Comparison of ENCODE assay signal across 8 mouse cellular contexts in the genomic region with DNA sequence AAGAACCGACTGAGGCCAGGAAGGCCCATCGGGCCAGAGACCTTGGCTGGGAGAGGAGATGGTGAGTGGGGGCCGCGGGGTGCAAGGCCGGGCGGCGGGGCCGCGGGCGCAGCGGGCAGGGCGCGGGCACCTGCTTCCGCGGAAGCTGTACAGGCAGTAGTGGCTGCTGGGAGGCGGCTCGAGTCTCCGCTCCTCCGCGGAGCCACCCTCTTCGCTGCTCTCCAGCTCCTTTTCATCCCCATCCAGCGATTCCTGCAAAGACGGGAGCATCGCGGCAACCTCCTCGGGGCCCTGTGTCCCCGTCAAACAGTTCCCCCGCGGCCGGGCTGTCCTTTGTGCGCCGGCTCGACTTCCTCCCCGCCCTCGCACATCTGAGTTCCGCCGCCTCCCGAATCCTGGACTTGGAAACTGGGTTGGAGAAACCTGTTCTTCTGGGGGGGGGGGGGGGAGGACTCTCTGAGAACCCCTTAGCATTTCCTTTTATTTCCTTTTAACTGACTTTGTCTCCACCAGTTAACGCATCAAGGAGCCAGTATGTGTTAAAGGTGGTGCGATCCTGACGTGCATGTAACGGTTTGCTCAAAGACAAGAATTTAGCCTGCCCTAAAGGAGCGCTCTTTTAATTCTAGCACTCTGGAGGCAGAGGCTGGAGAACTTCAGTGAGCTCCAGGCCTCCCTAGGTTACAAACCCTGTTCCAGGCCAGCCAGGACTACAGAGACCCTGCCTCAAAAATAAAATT. TPM values are rescaled to one million over a fixed set of nuclear protein-coding genes. Genes with fewer than 3 reads are reported as not detected.
DNase-seq lines count a peak whose midpoint lies in the region; ATAC-seq and TF ChIP-seq lines count a peak whose summit lies in the region.

TSS of gene 5730455P16Rik (minus strand) at position 323 of the 740 bp plus-strand sequence.

- H3K9ac ChIP-seq in hindbrain, postnatal 0 days (replicated peaks; ENCODE audit: low read length), result peak within 1 kb of the TSS; percentile 97

- peak within 1 kb of the TSS; percentile 100 for H3K4me3 ChIP-seq in gastrocnemius, adult 2 months
- peak within 1 kb of the TSS; percentile 94 for H3K4me3 ChIP-seq in hindbrain, postnatal 0 days (ENCODE audit: low read length)
- H3K4me3 ChIP-seq in megakaryocyte, embryonic 14.5 days (replicated peaks), result peak within 1 kb of the TSS; percentile 95

- peak within 1 kb of the TSS; percentile 76 for H3K4me2 ChIP-seq in hindbrain, postnatal 0 days (ENCODE audit: low read depth, low read length)

- intact Hi-C loops in gastrocnemius, adult 2 months (cut with DNase I), result no loop called here

- peak; percentile 11; the same call in 1 of the 2 replicates for TF ChIP-seq CTCF in gastrocnemius, adult 2 months (IDR thresholded peaks at IDR 0.05)
- no peak for TF ChIP-seq CTCF in hindbrain, postnatal 0 days (IDR thresholded peaks at IDR 0.05; ENCODE audit: low read depth)

- WGBS in hindbrain, postnatal 0 days, result 1% methylated on average over 42 of the region's 43 CpGs

- H3K36me3 ChIP-seq in hindbrain, postnatal 0 days (ENCODE audit: insufficient read depth, low read length), result peaks cover 6% of the 10 kb centered on the region
- H3K36me3 ChIP-seq in megakaryocyte, embryonic 14.5 days (replicated peaks; ENCODE audit: low read length), result peaks cover 35% of the 10 kb centered on the region

- peak; percentile 75 for ATAC-seq in common myeloid progenitor, adult 5-6 weeks (replicated peaks; ENCODE audit: low read depth, poor library complexity, severe bottlenecking)
- ATAC-seq in hindbrain, postnatal 0 days, result peak; percentile 91

- no peaks in the 10 kb centered on the region for H3K9me3 ChIP-seq in hindbrain, postnatal 0 days (ENCODE audit: low read length)
- H3K9me3 ChIP-seq in megakaryocyte, embryonic 14.5 days, result no peaks in the 10 kb centered on the region

- peaks cover 6% of the 10 kb centered on the region; the same call in 1 of the 2 replicates for H3K4me1 ChIP-seq in hindbrain, postnatal 0 days (ENCODE audit: insufficient read depth, low read length)
- peaks cover 30% of the 10 kb centered on the region for H3K4me1 ChIP-seq in megakaryocyte, embryonic 14.5 days

- peak within 1 kb of the TSS; percentile 93 for H3K27ac ChIP-seq in gastrocnemius, adult 2 months
- peak within 1 kb of the TSS; percentile 94 for H3K27ac ChIP-seq in hindbrain, postnatal 0 days

- H3K27me3 ChIP-seq in hindbrain, postnatal 0 days (ENCODE audit: insufficient read depth, low read length), result no peaks in the 10 kb centered on the region
- no peaks in the 10 kb centered on the region for H3K27me3 ChIP-seq in megakaryocyte, embryonic 14.5 days (replicated peaks)

- DNase-seq in adipocyte (ENCODE audit: low spot score), result peak; percentile 81
- DNase-seq in gastrocnemius, adult 2 months, result peak; percentile 92
- DNase-seq in hindbrain, postnatal 0 days (ENCODE audit: low spot score), result peak; percentile 92
- peak; percentile 28 to 83 for DNase-seq in left cerebral cortex, adult 9 months (ENCODE audit: low spot score in 2 of 2)
- DNase-seq in right cerebral cortex, adult 2 months (ENCODE audit: low spot score in 2 of 2), result peak; percentile 85
- peak; percentile 37 for DNase-seq in urinary bladder, postnatal 10 days (ENCODE audit: low spot score)

RNA-seq across cellular contexts. Expression of gene 5730455P16Rik, which starts in this region (rescaled TPM):
- total RNA-seq in common myeloid progenitor, adult 5-6 weeks (2017), result 11.3 and 14.2 TPM in 2 replicates
- 10 to 100 TPM; 36.4 to 37.9 TPM for total RNA-seq in gastrocnemius, adult 2 months (2021)
- total RNA-seq in hindbrain, postnatal 0 days (2014; rRNA removed), result 22.8 and 24.2 TPM in 2 replicates
- polyA plus RNA-seq in hindbrain, postnatal 0 days (2015; fragmentation: Nextera tagmentation; extraction: Ambion mirVana), result 46.2 and 49.2 TPM in 2 replicates
- 0.60 and 1.8 TPM in 2 replicates for polyA plus RNA-seq in megakaryocyte, embryonic 14.5 days (2012; ENCODE audit: insufficient read depth, low replicate concordance)

Comparison
In these comparisons a context has a peak if more than half of its experiments do, and no peak if none do; other contexts are left out.
1. Peak in every context shown above with its lines: DNase-seq, ATAC-seq, H3K4me3 ChIP-seq and H3K27ac ChIP-seq.
2. RNA of gene 5730455P16Rik (polyA plus RNA-seq): 46.2 to 49.2 TPM in hindbrain, postnatal 0 days; 0.60 to 1.8 TPM in megakaryocyte, embryonic 14.5 days; every median in the first group is over 10 times any median in the second.
3. DNase-seq: peak in every context shown above with its lines; median percentile 92 in gastrocnemius, adult 2 months; 92 in hindbrain, postnatal 0 days; 85 in right cerebral cortex, adult 2 months; 81 in adipocyte; 56 in left cerebral cortex, adult 9 months; 37 in urinary bladder, postnatal 10 days.